Mouse (Mus musculus) A20 (cell line): ENCODE data around the gene March6.

Source experiments
- DNase-seq: peaks from one replicate; pipeline ENCODE4 v3.0.0-alpha.2; 2011; ENCODE audit warnings: low read depth, low spot score

March6 gene

DNA sequence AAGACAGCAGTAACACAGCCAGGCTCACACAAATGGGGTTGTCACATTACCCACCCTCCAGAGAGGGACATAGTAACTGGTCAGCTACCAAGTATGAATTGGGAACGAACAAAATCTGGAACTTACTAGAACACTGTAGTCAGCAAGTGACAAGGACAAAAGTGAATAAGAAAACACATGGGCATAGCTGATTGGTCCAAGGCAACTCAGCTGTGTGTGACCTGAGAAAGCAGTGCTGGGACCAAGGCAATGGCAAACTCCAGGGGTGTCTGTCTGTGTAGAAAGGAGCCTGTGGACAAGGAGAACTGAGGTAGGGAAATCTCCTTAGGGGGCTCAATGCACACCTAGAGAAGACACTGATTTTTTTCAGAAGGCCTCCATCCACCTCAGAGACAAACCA is 19.1 kb downstream of the March6 start:
- no peak for DNase-seq

- no peak for DNase-seq
Measured at GRCm38 (mm10) chr15:31511406-31511771, 19.5 kb downstream of the March6 start.

DNA sequence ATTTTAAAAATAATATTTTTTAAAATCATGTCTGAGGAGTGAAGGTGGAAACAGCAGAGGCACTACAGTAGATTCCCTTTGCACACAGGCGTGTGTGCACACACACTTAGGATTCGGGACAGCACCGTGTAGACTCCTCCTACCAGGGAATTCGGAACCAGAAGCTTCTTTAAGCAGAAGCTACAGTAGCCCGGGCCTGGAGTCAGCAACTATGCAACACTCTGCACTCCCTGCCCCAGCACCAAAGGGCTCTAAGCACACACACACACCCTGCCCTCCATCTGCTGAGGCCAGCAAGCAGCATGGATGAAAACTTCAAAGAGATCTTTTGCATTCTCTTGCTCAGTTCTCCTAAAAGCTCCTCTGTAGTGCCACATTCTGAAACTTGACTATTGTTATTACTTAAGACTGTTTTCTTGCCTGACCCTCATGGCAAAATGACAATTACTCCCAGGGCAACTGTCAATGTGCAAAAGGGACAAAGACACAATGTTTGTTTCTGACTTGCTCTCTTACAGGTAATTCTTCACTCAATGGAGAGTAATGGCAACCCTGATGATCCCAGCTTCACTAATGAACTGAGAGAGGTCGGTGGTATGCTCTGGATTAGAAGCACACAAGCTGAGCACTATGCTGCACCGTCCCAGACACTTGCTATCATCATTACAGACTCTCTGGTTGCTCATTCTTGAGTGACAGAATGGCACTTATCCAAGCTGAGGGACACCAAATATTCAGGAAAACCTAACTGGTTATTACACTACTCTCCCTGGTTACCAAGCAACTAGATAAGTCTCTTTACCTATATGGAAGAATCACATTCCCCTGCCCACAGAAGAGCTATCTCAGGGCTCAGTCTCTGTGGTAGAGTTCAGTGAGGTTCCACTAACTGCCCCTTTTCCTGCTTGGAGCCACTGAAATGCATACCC is 20.1 kb downstream of the March6 start:
- no peak for DNase-seq

- no peak for DNase-seq
Measured at GRCm38 (mm10) chr15:31505082-31505481, 25.8 kb downstream of the March6 start.

- DNase-seq: no peak
Measured at GRCm38 (mm10) chr15:31503447-31503846, 27.4 kb downstream of the March6 start.

GRCm38 (mm10) chr15:31502996-31503395 is 27.9 kb downstream of the March6 start:
- no peak for DNase-seq

GRCm38 (mm10) chr15:31502313-31502712 is 28.5 kb downstream of the March6 start:
- DNase-seq: no peak

GRCm38 (mm10) chr15:31494803-31495202 is 36.0 kb downstream of the March6 start:
- no peak for DNase-seq

GRCm38 (mm10) chr15:31494310-31494709 is 36.5 kb downstream of the March6 start:
- DNase-seq: no peak

DNA sequence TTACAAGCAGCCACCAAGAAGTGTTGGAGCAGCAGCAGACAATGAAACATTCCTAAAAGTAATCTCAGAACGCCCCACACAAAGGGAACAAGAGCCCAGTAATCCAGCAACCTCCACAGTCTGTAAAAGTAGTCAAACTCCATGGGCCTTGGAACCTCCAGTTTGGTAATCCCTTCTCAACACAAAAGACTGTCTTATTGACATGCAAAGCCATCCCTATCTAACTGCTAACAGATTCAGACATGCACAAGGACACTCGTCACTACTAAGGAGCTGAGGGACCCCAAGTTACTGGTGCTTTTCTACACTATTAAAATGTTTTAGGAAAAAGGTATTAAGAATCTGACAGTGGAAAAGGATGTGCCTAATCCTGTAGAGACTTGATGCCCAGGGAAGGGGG is 43.4 kb downstream of the March6 start:
- no peak for DNase-seq

GRCm38 (mm10) chr15:31476678-31477077 is 54.2 kb downstream of the March6 start:
- no peak for DNase-seq

- no peak for DNase-seq
Measured at GRCm38 (mm10) chr15:31472645-31473574, 57.9 kb downstream of the March6 start.

- no peak for DNase-seq
Measured at GRCm38 (mm10) chr15:31471529-31471928, 59.3 kb downstream of the March6 start.

- DNase-seq: no peak
Measured at GRCm38 (mm10) chr15:31469497-31469896, 61.4 kb downstream of the March6 start.

DNA sequence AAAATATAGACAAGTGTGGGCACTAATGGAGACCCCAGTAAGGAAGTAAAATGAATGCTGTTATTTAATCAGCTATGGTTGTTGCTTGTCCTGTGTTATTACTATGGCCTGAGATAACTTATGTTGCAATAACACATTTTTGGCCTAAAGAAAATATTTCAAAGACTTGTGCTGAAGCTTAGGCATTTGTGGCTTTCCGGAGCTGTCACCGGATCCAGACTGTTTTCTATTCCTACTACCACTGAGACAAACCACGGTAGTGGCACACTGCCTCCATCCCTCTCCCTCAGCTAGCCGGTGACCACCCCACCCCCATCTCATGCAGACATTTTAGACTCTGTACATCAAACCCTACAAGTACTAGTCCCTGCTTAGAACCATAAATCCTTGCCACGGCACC is 62.0 kb downstream of the March6 start:
- DNase-seq: no peak

GRCm38 (mm10) chr15:31466749-31467148 is 64.1 kb downstream of the March6 start:
- no peak for DNase-seq

- no peak for DNase-seq
Measured at GRCm38 (mm10) chr15:31466295-31466694, 64.6 kb downstream of the March6 start.

DNA sequence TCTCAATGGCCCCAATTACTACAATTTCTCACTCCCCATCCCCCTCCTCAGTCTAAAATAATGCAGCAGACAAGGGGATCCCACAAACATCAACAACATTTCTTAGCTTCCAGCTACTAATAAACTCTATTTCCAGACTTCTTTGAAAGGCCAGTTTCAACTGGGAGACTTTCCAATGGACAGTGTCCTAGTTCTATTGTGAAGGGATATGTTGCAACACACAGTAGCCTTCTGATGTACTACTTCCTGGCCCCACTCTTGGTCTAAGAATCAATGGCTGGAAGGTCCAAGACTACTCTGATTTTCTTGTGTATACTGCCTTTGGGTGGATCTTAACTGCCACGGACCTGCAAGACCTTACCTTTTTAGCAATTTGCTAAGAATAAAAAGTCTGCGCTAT is 65.0 kb downstream of the March6 start:
- no peak for DNase-seq

GRCm38 (mm10) chr15:31460571-31460970 is 70.3 kb downstream of the March6 start:
- DNase-seq: no peak

- no peak for DNase-seq
Measured at GRCm38 (mm10) chr15:31458081-31458480, 72.8 kb downstream of the March6 start.

GRCm38 (mm10) chr15:31456381-31456780 is 74.5 kb downstream of the March6 start:
- no peak for DNase-seq

DNA sequence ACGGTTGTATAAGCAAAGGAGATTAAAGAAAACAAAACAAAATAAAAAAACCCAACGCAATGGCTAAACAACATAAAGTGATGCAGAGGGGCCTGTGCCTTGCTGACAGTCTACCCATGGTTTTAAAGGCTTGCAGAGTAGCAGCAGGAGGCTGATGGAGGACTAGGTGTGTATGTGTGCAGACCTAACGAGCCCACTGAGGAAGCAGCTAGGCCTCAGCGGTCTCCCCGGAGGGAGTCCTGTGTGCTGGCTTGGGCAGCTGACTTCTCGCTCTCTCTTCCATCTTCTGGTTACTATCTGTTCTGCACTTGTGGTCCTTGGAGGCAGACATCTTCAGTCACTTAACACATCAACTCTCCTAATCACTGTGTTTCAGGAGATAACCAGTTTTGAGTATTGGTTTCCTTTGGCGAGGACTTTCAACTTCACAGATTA is 76.0 kb downstream of the March6 start:
- no peak for DNase-seq
